In genomic region chr7:100168654-100169053, GRCm38 (mm10) we compare ENCODE assay signal across 23 mouse cellular contexts. TPM values are rescaled to one million over a fixed set of nuclear protein-coding genes. Genes with fewer than 3 reads are reported as not detected.
DNase-seq lines count a peak whose midpoint lies in the region; ATAC-seq and TF ChIP-seq lines count a peak whose summit lies in the region.
"Had no signal": no experiment of that assay in that cellular context is flagged by ENCODE, and none has a peak within 500 bp of the region (broad histone marks: within the 10 kb centered on the region; RNA-seq: fewer than 3 reads in every experiment).

No protein-coding gene starts in this region.

- H3K4me2 ChIP-seq in heart, embryonic 13.5 days, result no peak overlapping the region
- no peak overlapping the region for H3K4me2 ChIP-seq in kidney, embryonic 14.5 days (replicated peaks; ENCODE audit: low read depth, low read length)
- H3K4me2 ChIP-seq in kidney, embryonic 16.5 days (replicated peaks; ENCODE audit: low read depth, low read length), result no peak overlapping the region
- no peak overlapping the region for H3K4me2 ChIP-seq in forebrain, embryonic 14.5 days (ENCODE audit: low read length)
- H3K4me2 ChIP-seq: hindbrain, embryonic 12.5 days; limb, embryonic 12.5 days; liver, embryonic 11.5 days; stomach, embryonic 15.5 days had no signal

- no peaks in the 10 kb centered on the region for H3K4me1 ChIP-seq in heart, embryonic 13.5 days
- H3K4me1 ChIP-seq in heart, embryonic 10.5 days, result no peaks in the 10 kb centered on the region
- H3K4me1 ChIP-seq in kidney, adult 2 months (ENCODE audit: control insufficient read depth, insufficient read depth, low read length), result no peaks in the 10 kb centered on the region
- H3K4me1 ChIP-seq in kidney, embryonic 14.5 days (ENCODE audit: control insufficient read depth, insufficient read depth, low read length), result no peaks in the 10 kb centered on the region
- H3K4me1 ChIP-seq in kidney, embryonic 16.5 days (ENCODE audit: insufficient read depth, low read length), result 0 out of 2 replicates have a peak, but pooled peaks cover 4% of the 10 kb centered on the region
- no peaks in the 10 kb centered on the region for H3K4me1 ChIP-seq in forebrain, embryonic 14.5 days (ENCODE audit: control insufficient read depth, insufficient read depth, low read length)
- H3K4me1 ChIP-seq: forebrain, embryonic 10.5 days; hindbrain, embryonic 12.5 days; limb, embryonic 12.5 days; stomach, embryonic 15.5 days had no signal

- no peaks in the 10 kb centered on the region for H3K27me3 ChIP-seq in heart, embryonic 13.5 days (replicated peaks)
- no peaks in the 10 kb centered on the region for H3K27me3 ChIP-seq in heart, embryonic 10.5 days (ENCODE audit: insufficient read depth, poor library complexity, severe bottlenecking)
- H3K27me3 ChIP-seq in kidney, adult 2 months (replicated peaks; ENCODE audit: control insufficient read depth, insufficient read depth, low read length), result no peaks in the 10 kb centered on the region
- H3K27me3 ChIP-seq in kidney, embryonic 14.5 days (ENCODE audit: control insufficient read depth, insufficient read depth, low read length), result no peaks in the 10 kb centered on the region
- no peaks in the 10 kb centered on the region for H3K27me3 ChIP-seq in kidney, embryonic 16.5 days (ENCODE audit: insufficient read depth, low read length)
- H3K27me3 ChIP-seq in forebrain, embryonic 14.5 days (replicated peaks; ENCODE audit: control insufficient read depth, insufficient read depth, low read length), result no peaks in the 10 kb centered on the region
- H3K27me3 ChIP-seq: hindbrain, embryonic 12.5 days; stomach, embryonic 15.5 days had no signal

- H3K9ac ChIP-seq in heart, embryonic 13.5 days, result no peak overlapping the region
- H3K9ac ChIP-seq in kidney, embryonic 14.5 days (ENCODE audit: low read depth, low read length), result no peak overlapping the region
- no peak overlapping the region for H3K9ac ChIP-seq in kidney, embryonic 16.5 days (replicated peaks; ENCODE audit: low read length)
- H3K9ac ChIP-seq in forebrain, embryonic 14.5 days (ENCODE audit: low read length), result no peak overlapping the region
- H3K9ac ChIP-seq: forebrain, postnatal 0 days; hindbrain, embryonic 12.5 days; limb, embryonic 12.5 days; liver, postnatal 0 days; stomach, embryonic 15.5 days had no signal

- no peak for DNase-seq in heart, embryonic 10.5 days (ENCODE audit: low spot score)
- peak; percentile 29 for DNase-seq in kidney, adult 2 months
- peak; percentile 26 for DNase-seq in kidney, adult 9 months
- DNase-seq in cerebellum, adult 9-10 months, result no peak
- DNase-seq in forebrain, embryonic 14.5 days (ENCODE audit: low spot score), result no peak
- DNase-seq: adrenal gland, adult 8-10 months; cerebellum, adult 11-12 months; cerebellum, postnatal 14 days; forebrain, postnatal 0 days; gastrocnemius, postnatal 14 days; layer of hippocampus, postnatal 36 days; liver, postnatal 0 days; thymus, postnatal 25 days had no signal

- H3K36me3 ChIP-seq in heart, embryonic 13.5 days, result no peaks in the 10 kb centered on the region
- no peaks in the 10 kb centered on the region for H3K36me3 ChIP-seq in heart, embryonic 10.5 days
- no peaks in the 10 kb centered on the region for H3K36me3 ChIP-seq in kidney, adult 2 months (ENCODE audit: control insufficient read depth, insufficient read depth, low read length)
- H3K36me3 ChIP-seq in kidney, embryonic 14.5 days (ENCODE audit: control insufficient read depth, insufficient read depth, low read length), result no peaks in the 10 kb centered on the region
- no peaks in the 10 kb centered on the region for H3K36me3 ChIP-seq in kidney, embryonic 16.5 days (ENCODE audit: insufficient read depth, low read length)
- H3K36me3 ChIP-seq in forebrain, embryonic 14.5 days (ENCODE audit: control insufficient read depth, insufficient read depth, low read length), result no peaks in the 10 kb centered on the region
- H3K36me3 ChIP-seq: forebrain, embryonic 10.5 days; hindbrain, embryonic 12.5 days; limb, embryonic 12.5 days; stomach, embryonic 15.5 days had no signal

- no peak overlapping the region for H3K4me3 ChIP-seq in heart, embryonic 13.5 days
- no peak overlapping the region for H3K4me3 ChIP-seq in heart, embryonic 10.5 days
- H3K4me3 ChIP-seq in kidney, adult 2 months (ENCODE audit: insufficient read depth, low read depth, low read length), result no peak overlapping the region
- H3K4me3 ChIP-seq in kidney, embryonic 14.5 days (ENCODE audit: low read length), result no peak overlapping the region
- H3K4me3 ChIP-seq in kidney, embryonic 16.5 days (ENCODE audit: low read length), result no peak overlapping the region
- no peak overlapping the region for H3K4me3 ChIP-seq in forebrain, embryonic 14.5 days (ENCODE audit: low read depth, low read length)
- H3K4me3 ChIP-seq: forebrain, embryonic 10.5 days; hindbrain, embryonic 12.5 days; limb, embryonic 12.5 days; stomach, embryonic 15.5 days had no signal

- TF ChIP-seq POLR2A in kidney, adult 2 months (IDR thresholded peaks at IDR 0.05; ENCODE audit: low read depth, low read length), result no peak

- 56% methylated on average over 11 of the region's 11 CpGs for WGBS in heart, embryonic 13.5 days
- 59% methylated on average over 11 of the region's 11 CpGs for WGBS in heart, embryonic 10.5 days
- WGBS in kidney, adult 2 months, result 65% methylated on average over 11 of the region's 11 CpGs
- 66% methylated on average over 11 of the region's 11 CpGs for WGBS in kidney, embryonic 14.5 days
- 59% methylated on average over 11 of the region's 11 CpGs for WGBS in kidney, embryonic 16.5 days
- WGBS in forebrain, embryonic 14.5 days, result 77% methylated on average over 11 of the region's 11 CpGs

- TF ChIP-seq CTCF in kidney, adult 2 months (conservative IDR thresholded peaks at IDR 0.05; ENCODE audit: insufficient read depth, insufficient read length, low read depth, low read length), result no peak

- no peak for ATAC-seq in heart, embryonic 13.5 days (ENCODE audit: extremely low read depth, insufficient number of reproducible peaks, low FRiP score, low TSS enrichment)
- no peak for ATAC-seq in kidney, embryonic 14.5 days (ENCODE audit: low FRiP score, low TSS enrichment)
- ATAC-seq in kidney, embryonic 16.5 days (ENCODE audit: low FRiP score, low TSS enrichment), result no peak
- ATAC-seq in forebrain, embryonic 14.5 days, result no peak
- ATAC-seq: forebrain, postnatal 0 days; liver, postnatal 0 days had no signal

- H3K9me3 ChIP-seq in heart, embryonic 13.5 days, result no peaks in the 10 kb centered on the region
- no peaks in the 10 kb centered on the region for H3K9me3 ChIP-seq in heart, embryonic 10.5 days
- H3K9me3 ChIP-seq in kidney, embryonic 14.5 days (ENCODE audit: control insufficient read depth, low read length), result no peaks in the 10 kb centered on the region
- H3K9me3 ChIP-seq in kidney, embryonic 16.5 days (ENCODE audit: low read length), result no peaks in the 10 kb centered on the region
- no peaks in the 10 kb centered on the region for H3K9me3 ChIP-seq in forebrain, embryonic 14.5 days (replicated peaks; ENCODE audit: control insufficient read depth, low read length)
- H3K9me3 ChIP-seq: forebrain, embryonic 10.5 days; hindbrain, embryonic 12.5 days; limb, embryonic 12.5 days; stomach, embryonic 15.5 days had no signal

- H3K27ac ChIP-seq in heart, embryonic 13.5 days (replicated peaks), result 0 out of 2 replicates have a peak overlapping the region, but pooled peaks have one; percentile 3
- H3K27ac ChIP-seq in heart, embryonic 10.5 days, result no peak overlapping the region; the same call in 1 of the 2 replicates
- H3K27ac ChIP-seq in kidney, adult 2 months (ENCODE audit: insufficient read depth, low read depth, low read length), result no peak overlapping the region
- no peak overlapping the region for H3K27ac ChIP-seq in kidney, embryonic 14.5 days (ENCODE audit: low read depth, low read length)
- 0 out of 2 replicates have a peak overlapping the region, but pooled peaks have one; percentile 21 for H3K27ac ChIP-seq in kidney, embryonic 16.5 days (ENCODE audit: low read length)
- H3K27ac ChIP-seq in forebrain, embryonic 14.5 days (ENCODE audit: low read depth, low read length), result no peak overlapping the region
- H3K27ac ChIP-seq: forebrain, embryonic 10.5 days; hindbrain, embryonic 12.5 days; limb, embryonic 12.5 days; macrophage; stomach, embryonic 15.5 days had no signal

RNA-seq across cellular contexts. Expression of gene Kcne3, which starts 7.6 kb away (rescaled TPM):
- polyA plus RNA-seq in heart, embryonic 13.5 days (2015; fragmentation: Nextera tagmentation; extraction: Ambion mirVana), result 11.0 and 14.0 TPM in 2 replicates
- polyA plus RNA-seq in heart, embryonic 10.5 days (2016; fragmentation: Nextera tagmentation; extraction: Ambion mirVana), result 4.2 and 5.9 TPM in 2 replicates
- 2.0 and 3.3 TPM in 2 replicates for polyA plus RNA-seq in kidney, adult 2 months (2012; rRNA removed)
- polyA plus RNA-seq in kidney, embryonic 14.5 days (2014; fragmentation: Nextera tagmentation; extraction: Ambion mirVana), result 2.4 and 4.9 TPM in 2 replicates
- 3.0 and 4.2 TPM in 2 replicates for polyA plus RNA-seq in kidney, embryonic 16.5 days (2015; fragmentation: Nextera tagmentation; extraction: Ambion mirVana)
- 0.58 and 0.91 TPM in 2 replicates for polyA plus RNA-seq in forebrain, embryonic 14.5 days (2014; fragmentation: Nextera tagmentation; extraction: Ambion mirVana)
- polyA plus RNA-seq: C2C12; forebrain, postnatal 0 days had no signal

RNA-seq across cellular contexts. Expression of gene Lipt2, which starts 9.6 kb away (rescaled TPM):
- polyA plus RNA-seq in heart, embryonic 13.5 days (2015; fragmentation: Nextera tagmentation; extraction: Ambion mirVana), result 13.6 and 14.8 TPM in 2 replicates
- polyA plus RNA-seq in heart, embryonic 10.5 days (2016; fragmentation: Nextera tagmentation; extraction: Ambion mirVana), result 13.1 and 20.9 TPM in 2 replicates
- polyA plus RNA-seq in kidney, adult 2 months (2012; rRNA removed), result 3.6 and 4.4 TPM in 2 replicates
- 27.0 and 34.2 TPM in 2 replicates for polyA plus RNA-seq in kidney, embryonic 14.5 days (2014; fragmentation: Nextera tagmentation; extraction: Ambion mirVana)
- polyA plus RNA-seq in kidney, embryonic 16.5 days (2015; fragmentation: Nextera tagmentation; extraction: Ambion mirVana), result 19.6 and 21.7 TPM in 2 replicates
- polyA plus RNA-seq in forebrain, embryonic 14.5 days (2014; fragmentation: Nextera tagmentation; extraction: Ambion mirVana), result 19.6 and 24.0 TPM in 2 replicates

RNA-seq across cellular contexts. Expression of gene Pold3, which starts 47.3 kb away (rescaled TPM):
- polyA plus RNA-seq in heart, embryonic 13.5 days (2015; fragmentation: Nextera tagmentation; extraction: Ambion mirVana), result 34.8 and 36.5 TPM in 2 replicates
- 51.3 and 69.9 TPM in 2 replicates for polyA plus RNA-seq in heart, embryonic 10.5 days (2016; fragmentation: Nextera tagmentation; extraction: Ambion mirVana)
- polyA plus RNA-seq in kidney, adult 2 months (2012; rRNA removed), result 8.1 and 9.6 TPM in 2 replicates
- polyA plus RNA-seq in kidney, embryonic 14.5 days (2014; fragmentation: Nextera tagmentation; extraction: Ambion mirVana), result 59.5 and 67.7 TPM in 2 replicates
- 63.9 and 64.6 TPM in 2 replicates for polyA plus RNA-seq in kidney, embryonic 16.5 days (2015; fragmentation: Nextera tagmentation; extraction: Ambion mirVana)
- 49.9 and 54.1 TPM in 2 replicates for polyA plus RNA-seq in forebrain, embryonic 14.5 days (2014; fragmentation: Nextera tagmentation; extraction: Ambion mirVana)

RNA-seq across cellular contexts. Expression of gene Pgm2l1, which starts 58.5 kb away (rescaled TPM):
- polyA plus RNA-seq in heart, embryonic 13.5 days (2015; fragmentation: Nextera tagmentation; extraction: Ambion mirVana), result 1.7 and 2.1 TPM in 2 replicates
- polyA plus RNA-seq in heart, embryonic 10.5 days (2016; fragmentation: Nextera tagmentation; extraction: Ambion mirVana), result 0.94 and 1.4 TPM in 2 replicates
- 1.5 TPM in 2 replicates for polyA plus RNA-seq in kidney, adult 2 months (2012; rRNA removed)
- 5.5 and 5.9 TPM in 2 replicates for polyA plus RNA-seq in kidney, embryonic 14.5 days (2014; fragmentation: Nextera tagmentation; extraction: Ambion mirVana)
- 3.4 and 4.0 TPM in 2 replicates for polyA plus RNA-seq in kidney, embryonic 16.5 days (2015; fragmentation: Nextera tagmentation; extraction: Ambion mirVana)
- 9.2 and 13.2 TPM in 2 replicates for polyA plus RNA-seq in forebrain, embryonic 14.5 days (2014; fragmentation: Nextera tagmentation; extraction: Ambion mirVana)

Comparison
In these comparisons a context has a peak if more than half of its experiments do, and no peak if none do; other contexts are left out.
1. H3K27ac ChIP-seq: peak in heart, embryonic 13.5 days (single experiment) and kidney, embryonic 16.5 days (single experiment); none in heart, embryonic 10.5 days (single experiment), kidney, adult 2 months (single experiment), kidney, embryonic 14.5 days (single experiment) and forebrain, embryonic 14.5 days (single experiment).
2. DNase-seq: peak in kidney, adult 2 months (single experiment) and kidney, adult 9 months (single experiment); none in heart, embryonic 10.5 days (single experiment), cerebellum, adult 9-10 months (single experiment) and forebrain, embryonic 14.5 days (single experiment).